Mouse (Mus musculus): ENCODE data around the gene Vash1.

Gene Vash1

GRCm38 (mm10) chr12:86678591-86679545 lies at the start of gene Vash1:
TSS of gene Vash1 (plus strand) at chr12:86678700.
- in situ Hi-C loops (cut with MboI, MseI), result no loop called here

DNA sequence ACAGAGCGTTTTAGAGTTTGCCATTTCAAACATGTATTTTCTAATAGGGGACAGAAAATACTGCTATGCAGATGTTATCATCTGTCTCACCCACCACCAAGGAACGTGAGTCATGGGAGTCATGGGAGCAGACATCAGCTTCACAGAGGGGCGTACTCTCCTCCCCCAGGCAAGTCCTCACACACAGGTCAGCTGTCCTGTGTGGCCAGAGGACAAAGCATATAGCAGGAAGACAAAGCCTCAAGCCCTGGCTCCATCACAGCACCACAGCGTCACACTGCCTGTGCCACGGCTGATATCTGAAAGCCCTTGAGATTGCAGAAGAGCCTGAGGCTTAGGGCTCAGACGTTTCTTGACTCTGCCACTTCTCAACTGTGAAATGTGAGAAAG lies 49.7 kb upstream of the Vash1 start:
- in situ Hi-C loops (cut with MboI, MseI), result no loop called here

DNA sequence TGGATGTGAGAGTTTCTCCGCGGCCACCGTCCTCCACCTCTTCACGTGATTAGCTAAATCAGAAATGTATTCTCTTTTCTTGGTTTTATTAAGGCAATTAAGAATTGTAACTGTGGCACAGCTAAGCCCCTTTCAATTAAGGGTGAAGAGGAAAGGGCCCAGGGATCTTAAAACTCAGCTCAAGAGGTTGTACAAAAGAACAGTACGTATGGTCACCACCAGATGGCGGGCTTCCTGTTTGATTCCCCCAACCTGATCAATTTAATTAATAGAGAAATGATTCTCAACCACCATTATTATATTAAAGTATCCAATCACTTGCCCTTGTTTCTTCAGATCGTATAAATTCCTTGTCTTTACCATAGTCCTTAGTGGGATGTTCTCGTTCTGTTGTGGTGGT lies 36.7 kb upstream of the Vash1 start:
- in situ Hi-C loops (cut with MboI, MseI), result no loop called here

GRCm38 (mm10) chr12:86644512-86645273 lies 33.8 kb upstream of the Vash1 start:
- in situ Hi-C loops (cut with MboI, MseI), result no loop called here

- in situ Hi-C loops (cut with MboI, MseI), result no loop called here
These were observed 33.0 kb upstream of the Vash1 start for GRCm38 (mm10) chr12:86645494-86645893.

DNA sequence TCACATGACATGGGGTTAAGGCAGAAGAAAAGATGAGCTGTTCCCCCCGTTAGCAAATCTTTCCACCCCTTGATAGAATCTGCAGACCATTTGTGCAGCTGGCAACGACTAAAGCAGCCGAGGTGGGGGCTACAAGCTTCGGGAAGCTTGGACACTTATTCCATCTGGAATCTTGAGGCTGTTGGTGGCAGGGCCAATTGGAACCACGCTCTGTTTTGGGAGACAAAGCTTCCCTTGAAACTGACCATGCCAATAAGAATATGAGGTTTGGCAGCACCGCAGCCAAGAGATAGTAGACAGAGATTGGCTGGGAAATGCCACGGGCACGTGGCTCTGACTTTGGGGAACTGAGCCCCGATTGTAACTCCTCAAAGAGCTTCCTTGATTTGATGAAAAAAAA lies 31.7 kb upstream of the Vash1 start:
- in situ Hi-C loops (cut with MboI, MseI), result no loop called here

DNA sequence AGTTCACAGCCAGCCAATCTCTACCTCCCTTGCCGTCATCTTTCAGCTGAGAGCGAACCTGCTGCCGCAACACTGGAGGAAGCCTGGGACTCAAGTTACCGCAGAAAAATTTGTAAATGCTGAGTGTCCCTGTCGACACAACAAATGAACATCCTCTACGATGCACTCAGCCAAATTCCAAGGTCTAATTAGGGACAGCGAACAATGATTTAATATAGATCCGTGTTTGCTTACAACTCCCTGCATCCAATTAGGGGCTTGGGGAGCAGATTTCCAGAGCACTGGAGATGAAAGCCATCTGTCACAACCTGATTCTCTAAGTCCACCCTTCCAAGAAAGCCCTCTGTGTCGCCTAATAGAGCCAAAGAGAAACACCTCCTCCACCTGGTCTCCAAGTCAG lies 31.2 kb upstream of the Vash1 start:
- in situ Hi-C loops (cut with MboI, MseI), result no loop called here

DNA sequence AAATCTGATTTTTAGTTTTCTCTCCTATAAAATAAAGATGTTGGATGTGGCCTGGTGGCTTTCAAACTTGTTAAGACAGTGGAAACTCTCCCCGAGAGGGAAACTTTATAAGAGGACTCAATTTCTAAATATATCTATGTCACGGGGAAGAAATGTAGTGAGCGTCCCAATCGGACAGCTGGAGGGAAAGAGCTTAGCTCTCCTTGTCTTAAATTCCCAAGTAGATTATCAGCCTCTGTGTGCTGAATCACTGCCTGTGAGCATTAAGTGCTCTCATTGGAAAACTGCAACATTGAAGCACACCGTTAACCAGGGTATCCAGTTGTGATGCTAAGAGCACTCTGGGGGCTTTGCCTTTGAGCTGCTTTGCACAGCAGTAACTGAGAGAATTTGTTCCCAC lies 30.8 kb upstream of the Vash1 start:
- in situ Hi-C loops (cut with MboI, MseI), result no loop called here

GRCm38 (mm10) chr12:86648489-86648888 lies 30.0 kb upstream of the Vash1 start:
- in situ Hi-C loops (cut with MboI, MseI), result no loop called here

DNA sequence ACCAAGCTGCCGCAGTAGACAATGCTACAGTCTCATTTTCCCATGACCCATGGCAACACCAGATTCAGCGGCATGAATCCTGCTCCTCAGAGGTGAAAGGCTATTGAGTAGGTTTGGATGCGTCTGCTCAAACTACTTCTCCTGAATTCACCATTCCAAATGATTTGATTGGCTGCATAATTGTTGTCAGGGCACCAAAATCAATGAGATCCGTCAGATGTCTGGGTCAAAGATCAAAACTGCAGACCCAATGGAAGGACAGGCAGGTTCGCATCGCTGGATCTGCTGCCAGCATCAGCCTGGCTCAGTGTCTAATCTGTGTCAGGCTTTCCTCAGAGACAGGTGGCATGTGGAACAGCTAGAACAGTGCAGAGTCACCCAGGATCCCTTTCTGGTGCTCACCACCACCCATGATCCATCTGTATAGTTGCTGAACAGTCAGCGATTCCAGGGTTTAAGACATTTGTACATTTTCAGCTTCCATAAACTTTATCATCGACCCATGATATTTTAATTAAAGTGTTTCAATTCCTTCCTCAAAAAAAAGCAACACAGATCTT lies 27.1 kb upstream of the Vash1 start:
- in situ Hi-C loops (cut with MboI, MseI), result no loop called here

DNA sequence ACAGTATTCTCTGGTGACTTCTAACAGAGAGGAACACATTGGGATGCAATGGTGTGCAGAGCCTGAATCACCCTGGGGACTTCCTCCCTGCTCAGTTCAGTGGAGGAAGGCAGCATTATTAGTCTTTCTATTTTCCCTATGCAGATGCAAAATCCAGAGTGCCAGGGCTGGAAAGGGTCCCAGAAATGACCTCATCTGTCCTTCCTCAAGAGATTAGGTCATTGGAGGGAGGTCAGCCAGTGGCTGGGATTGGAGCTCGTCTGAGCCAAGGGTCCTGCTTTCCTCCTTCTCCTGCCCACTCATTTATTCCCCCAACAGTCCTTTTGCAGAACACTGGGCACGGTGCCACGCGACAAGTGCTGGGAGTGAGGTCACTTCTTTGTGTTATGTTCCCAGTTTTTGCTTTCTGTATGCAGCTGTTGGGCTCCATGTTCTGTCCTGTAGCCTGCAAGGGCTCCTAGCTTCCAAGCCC lies 25.9 kb upstream of the Vash1 start:
- in situ Hi-C loops (cut with MboI, MseI), result no loop called here

GRCm38 (mm10) chr12:86659447-86659968 lies 19.0 kb upstream of the Vash1 start:
- in situ Hi-C loops (cut with MboI, MseI), result no loop called here

- in situ Hi-C loops (cut with MboI, MseI), result no loop called here
These were observed 18.0 kb upstream of the Vash1 start for GRCm38 (mm10) chr12:86660466-86660865.

GRCm38 (mm10) chr12:86665656-86666055 lies 12.8 kb upstream of the Vash1 start:
- in situ Hi-C loops (cut with MboI, MseI), result no loop called here

- in situ Hi-C loops (cut with MboI, MseI), result no loop called here
These were observed 10.1 kb upstream of the Vash1 start for GRCm38 (mm10) chr12:86668404-86668803.

DNA sequence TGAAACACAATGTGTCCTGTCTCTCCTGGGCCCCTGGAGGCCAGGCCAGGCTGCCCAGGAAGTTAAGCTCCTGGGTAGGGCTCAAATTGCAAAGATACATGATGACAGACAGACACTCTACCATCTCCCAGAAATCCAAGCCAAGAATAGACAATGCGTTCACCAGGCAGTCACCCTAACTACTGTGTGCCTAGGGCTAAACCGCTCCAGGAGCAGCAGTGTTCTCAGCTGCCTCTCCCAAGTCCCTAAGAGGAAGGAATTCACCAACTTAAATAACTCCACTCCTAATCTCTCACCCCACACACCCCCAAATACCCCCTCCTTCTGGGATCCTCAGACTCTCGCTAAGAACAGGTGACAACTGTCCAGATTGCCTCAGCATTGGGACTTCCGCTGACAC lies 6.4 kb upstream of the Vash1 start:
- in situ Hi-C loops (cut with MboI, MseI), result no loop called here

DNA sequence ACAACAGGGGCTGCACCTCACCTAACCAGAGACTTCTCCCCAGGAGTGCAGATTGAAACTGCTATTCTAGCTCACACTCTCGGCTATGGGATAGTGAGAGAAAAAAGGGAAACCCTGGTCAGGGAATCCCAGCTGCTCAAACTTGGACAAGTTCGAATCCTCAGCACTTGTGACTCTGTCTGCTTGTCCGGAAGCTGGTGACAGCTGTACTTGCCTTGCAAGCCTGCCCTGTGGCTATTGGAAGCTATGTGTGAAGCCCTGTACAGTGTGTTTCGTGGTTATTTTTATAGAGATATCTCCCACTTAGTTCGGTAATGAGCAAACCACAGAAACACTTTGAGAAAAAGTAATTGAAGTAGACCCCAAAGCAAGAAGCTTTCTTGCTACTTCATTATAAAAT lies 6.0 kb upstream of the Vash1 start:
- in situ Hi-C loops (cut with MboI, MseI), result no loop called here

DNA sequence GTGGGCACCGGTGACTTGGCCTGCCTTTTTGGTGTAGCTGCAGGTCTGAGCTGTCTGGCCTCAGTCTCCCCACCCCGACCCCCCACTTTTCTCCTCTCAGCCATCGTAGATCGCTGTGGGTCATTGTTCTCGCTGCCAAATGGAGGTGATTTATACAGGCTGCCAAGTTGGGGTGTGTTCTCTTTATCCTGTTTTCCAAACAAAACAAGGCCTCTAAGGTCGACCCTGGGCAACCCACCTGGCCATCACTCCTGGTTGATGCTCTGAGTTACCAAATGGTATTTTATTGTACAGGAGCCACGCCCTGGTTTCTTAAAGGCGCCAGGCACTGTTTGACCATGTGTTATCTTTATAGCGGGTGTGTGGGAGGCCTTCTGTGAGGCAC lies 1.0 kb downstream of the Vash1 start:
- in situ Hi-C loops (cut with MboI, MseI), result no loop called here

- in situ Hi-C loops (cut with MboI, MseI), result no loop called here
These were observed 1.5 kb downstream of the Vash1 start for GRCm38 (mm10) chr12:86679991-86680491.

GRCm38 (mm10) chr12:86680591-86681193 lies 2.2 kb downstream of the Vash1 start:
- in situ Hi-C loops (cut with MboI, MseI), result no loop called here

GRCm38 (mm10) chr12:86681626-86682025 lies 3.1 kb downstream of the Vash1 start:
- in situ Hi-C loops (cut with MboI, MseI), result no loop called here

DNA sequence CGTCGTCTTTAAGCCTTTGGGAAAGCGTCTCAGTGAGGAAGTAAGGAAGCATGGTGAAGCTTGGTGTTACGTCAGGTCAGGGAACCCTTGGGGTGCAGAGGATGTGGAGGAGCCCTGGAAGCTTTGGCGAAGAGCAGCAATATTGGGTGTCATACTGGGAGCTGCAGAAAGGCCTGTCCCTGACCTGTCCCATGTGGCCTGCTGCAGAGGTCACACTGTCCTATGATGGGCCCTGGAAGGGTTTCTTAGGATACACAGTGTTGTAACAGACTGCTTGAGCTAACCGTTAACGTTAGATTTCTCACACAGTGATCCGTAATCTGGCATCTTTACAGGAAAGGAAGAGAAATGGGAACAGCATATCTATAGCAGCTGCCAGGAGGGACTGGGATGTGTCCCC lies 3.7 kb downstream of the Vash1 start:
- in situ Hi-C loops (cut with MboI, MseI), result no loop called here

Data from T-helper 1 cell (primary cell).